Mouse (Mus musculus): ENCODE measurements around the gene Maea. TPM values are rescaled to one million over a fixed set of nuclear protein-coding genes. Genes with fewer than 3 reads are reported as not detected.

Maea gene
- polyA plus RNA-seq, 1 experiment from 2014 or later = 93.6 TPM

- no peak overlapping the region for H3K9ac ChIP-seq (replicated peaks; ENCODE audit: low read depth)
- ATAC-seq (peak; percentile 40; the same call in 1 of the 2 replicates), DNase-seq (ENCODE audit: low spot score) (peak; percentile 81)
- H3K27me3 ChIP-seq (replicated peaks; ENCODE audit: insufficient read depth, low read length) = no peaks in the 10 kb centered on the region
- H3K4me1 ChIP-seq (ENCODE audit: insufficient read depth, low read depth, low read length) = no peaks in the 10 kb centered on the region
- no peak overlapping the region for H3K4me2 ChIP-seq (replicated peaks; ENCODE audit: low read depth, low read length)
- H3K36me3 ChIP-seq (ENCODE audit: insufficient read depth, low read length) = peaks cover 8% of the 10 kb centered on the region; the same call in 1 of the 2 replicates
- 19% methylated on average over 7 of the region's 7 CpGs for WGBS
- no peak for TF ChIP-seq EP300 (IDR thresholded peaks at IDR 0.05)
- TF ChIP-seq CTCF (IDR thresholded peaks at IDR 0.05) = peak; percentile 94
- no peak overlapping the region for H3K27ac ChIP-seq (ENCODE audit: low read length)
- H3K4me3 ChIP-seq (ENCODE audit: low read depth, low read length) = no peak overlapping the region
- H3K9me3 ChIP-seq (ENCODE audit: low read length) = no peaks in the 10 kb centered on the region
Measured at GRCm38 (mm10) chr5:33393803-33394202, 58.5 kb downstream of the Maea start.

GRCm38 (mm10) chr5:33395693-33396092, 60.4 kb downstream of the Maea start:
- Histone ChIP-seq H3K4me2 (replicated peaks; ENCODE audit: low read depth, low read length) (no peak overlapping the region), H3K4me1 (ENCODE audit: insufficient read depth, low read depth, low read length) (no peaks in the 10 kb centered on the region), H3K36me3 (ENCODE audit: insufficient read depth, low read length) (peaks cover 8% of the 10 kb centered on the region; the same call in 1 of the 2 replicates), H3K9me3 (ENCODE audit: low read length) (no peaks in the 10 kb centered on the region), H3K27ac (ENCODE audit: low read length) (no peak overlapping the region), H3K27me3 (replicated peaks; ENCODE audit: insufficient read depth, low read length) (no peaks in the 10 kb centered on the region), H3K9ac (replicated peaks; ENCODE audit: low read depth) (no peak overlapping the region), H3K4me3 (ENCODE audit: low read depth, low read length) (no peak overlapping the region)
- DNase-seq (ENCODE audit: low spot score) (no peak), ATAC-seq (no peak)
- TF ChIP-seq CTCF (IDR thresholded peaks at IDR 0.05) (no peak), EP300 (IDR thresholded peaks at IDR 0.05) (no peak)
- WGBS = 87% methylated on average over 11 of the region's 11 CpGs

- no peak for DNase-seq (ENCODE audit: low spot score)
- TF ChIP-seq EP300 (IDR thresholded peaks at IDR 0.05) (no peak), CTCF (IDR thresholded peaks at IDR 0.05) (no peak)
- Histone ChIP-seq H3K27ac (ENCODE audit: low read length) (no peak overlapping the region), H3K4me3 (ENCODE audit: low read depth, low read length) (no peak overlapping the region), H3K9ac (replicated peaks; ENCODE audit: low read depth) (no peak overlapping the region), H3K27me3 (replicated peaks; ENCODE audit: insufficient read depth, low read length) (no peaks in the 10 kb centered on the region), H3K9me3 (ENCODE audit: low read length) (no peaks in the 10 kb centered on the region), H3K36me3 (ENCODE audit: insufficient read depth, low read length) (peaks cover 5% of the 10 kb centered on the region; the same call in 1 of the 2 replicates), H3K4me2 (replicated peaks; ENCODE audit: low read depth, low read length) (no peak overlapping the region), H3K4me1 (ENCODE audit: insufficient read depth, low read depth, low read length) (no peaks in the 10 kb centered on the region)
- no peak for ATAC-seq
- 72% methylated on average over 7 of the region's 7 CpGs for WGBS
Measured at GRCm38 (mm10) chr5:33396828-33397227, 61.5 kb downstream of the Maea start.

GRCm38 (mm10) chr5:33400819-33401218, 65.5 kb downstream of the Maea start:
- no peak overlapping the region for H3K4me2 ChIP-seq (replicated peaks; ENCODE audit: low read depth, low read length)
- H3K4me1 ChIP-seq (ENCODE audit: insufficient read depth, low read depth, low read length) = no peaks in the 10 kb centered on the region
- no peak for TF ChIP-seq CTCF (IDR thresholded peaks at IDR 0.05)
- 58% methylated on average over 12 of the region's 12 CpGs for WGBS
- H3K9ac ChIP-seq (replicated peaks; ENCODE audit: low read depth) = no peak overlapping the region
- H3K36me3 ChIP-seq (ENCODE audit: insufficient read depth, low read length) = peaks cover 5% of the 10 kb centered on the region
- H3K27me3 ChIP-seq (replicated peaks; ENCODE audit: insufficient read depth, low read length) = no peaks in the 10 kb centered on the region
- no peak for DNase-seq (ENCODE audit: low spot score)
- ATAC-seq = no peak
- H3K9me3 ChIP-seq (ENCODE audit: low read length) = no peaks in the 10 kb centered on the region
- H3K4me3 ChIP-seq (ENCODE audit: low read depth, low read length) = no peak overlapping the region
- H3K27ac ChIP-seq (ENCODE audit: low read length) = no peak overlapping the region

GRCm38 (mm10) chr5:33420313-33420712, 85.0 kb downstream of the Maea start:
- H3K4me3 ChIP-seq (ENCODE audit: low read depth, low read length) = no peak overlapping the region
- no peak for ATAC-seq
- DNase-seq (ENCODE audit: low spot score) = no peak
- H3K27ac ChIP-seq (ENCODE audit: low read length) = no peak overlapping the region
- H3K4me1 ChIP-seq (ENCODE audit: insufficient read depth, low read depth, low read length) = no peaks in the 10 kb centered on the region
- H3K9ac ChIP-seq (replicated peaks; ENCODE audit: low read depth) = no peak overlapping the region
- H3K9me3 ChIP-seq (ENCODE audit: low read length) = no peaks in the 10 kb centered on the region
- H3K27me3 ChIP-seq (replicated peaks; ENCODE audit: insufficient read depth, low read length) = no peaks in the 10 kb centered on the region
- 56% methylated on average over 3 of the region's 3 CpGs for whole genome bisulfite sequencing
- H3K36me3 ChIP-seq (ENCODE audit: insufficient read depth, low read length) = 0 out of 2 replicates have a peak, but pooled peaks cover 4% of the 10 kb centered on the region
- TF ChIP-seq EP300 (IDR thresholded peaks at IDR 0.05) = no peak
- TF ChIP-seq CTCF (IDR thresholded peaks at IDR 0.05) = no peak
- H3K4me2 ChIP-seq (replicated peaks; ENCODE audit: low read depth, low read length) = no peak overlapping the region

Other genes with a start within 250 kb of the Maea start
- gene Slc5a1, start 231.3 kb upstream of the Maea start, polyA plus RNA-seq (2015; fragmentation: Nextera tagmentation; extraction: Ambion mirVana) = 2.2 and 5.4 TPM in 2 replicates
- gene Spon2, start 117.1 kb upstream of the Maea start, polyA plus RNA-seq (2015; fragmentation: Nextera tagmentation; extraction: Ambion mirVana) = 89.5 and 111 TPM in 2 replicates
- 193 and 194 TPM in 2 replicates for gene Ctbp1, start 60.5 kb upstream of the Maea start, polyA plus RNA-seq (2015; fragmentation: Nextera tagmentation; extraction: Ambion mirVana)
- 7.0 and 7.2 TPM in 2 replicates for gene Uvssa, start 43.0 kb downstream of the Maea start, polyA plus RNA-seq (2015; fragmentation: Nextera tagmentation; extraction: Ambion mirVana)
- gene Nkx1-1, start 98.5 kb downstream of the Maea start, polyA plus RNA-seq (2015; fragmentation: Nextera tagmentation; extraction: Ambion mirVana) = not detected in 2 replicates

All from lung, postnatal 0 days (tissue).